Mouse (Mus musculus): ENCODE measurements around the gene Slc28a3.
A peak's percentile ranks its signal among the peaks of the same experiment; 100 is the strongest.

The Slc28a3 gene

GRCm38 (mm10) chr13:58560497-58561138 is 50.1 kb downstream of the Slc28a3 start:
- DNase-seq (ENCODE audit: extremely low spot score): no peak

- no peak for DNase-seq (ENCODE audit: extremely low spot score)
Measured at GRCm38 (mm10) chr13:58558216-58558615, 52.5 kb downstream of the Slc28a3 start.

GRCm38 (mm10) chr13:58556018-58556417 is 54.7 kb downstream of the Slc28a3 start:
- peak; percentile 15 for DNase-seq (ENCODE audit: extremely low spot score)

GRCm38 (mm10) chr13:58555561-58555960 is 55.1 kb downstream of the Slc28a3 start:
- no peak for DNase-seq (ENCODE audit: extremely low spot score)

GRCm38 (mm10) chr13:58551924-58552323 is 58.8 kb downstream of the Slc28a3 start:
- DNase-seq (ENCODE audit: extremely low spot score): no peak

GRCm38 (mm10) chr13:58547570-58547969 is 63.1 kb downstream of the Slc28a3 start:
- peak; percentile 37 for DNase-seq (ENCODE audit: extremely low spot score)

- no peak for DNase-seq (ENCODE audit: extremely low spot score)
Measured at GRCm38 (mm10) chr13:58543688-58544408, 66.8 kb downstream of the Slc28a3 start.

GRCm38 (mm10) chr13:58543066-58543465 is 67.6 kb downstream of the Slc28a3 start:
- DNase-seq (ENCODE audit: extremely low spot score): peak; percentile 85

- no peak for DNase-seq (ENCODE audit: extremely low spot score)
Measured at GRCm38 (mm10) chr13:58542601-58543041, 68.1 kb downstream of the Slc28a3 start.

- DNase-seq (ENCODE audit: extremely low spot score): no peak
Measured at GRCm38 (mm10) chr13:58542167-58542566, 68.5 kb downstream of the Slc28a3 start.

- DNase-seq (ENCODE audit: extremely low spot score): no peak
Measured at GRCm38 (mm10) chr13:58541620-58542019, 69.1 kb downstream of the Slc28a3 start.

- no peak for DNase-seq (ENCODE audit: extremely low spot score)
Measured at GRCm38 (mm10) chr13:58538966-58539365, 71.7 kb downstream of the Slc28a3 start.

- no peak for DNase-seq (ENCODE audit: extremely low spot score)
Measured at GRCm38 (mm10) chr13:58538366-58538765, 72.3 kb downstream of the Slc28a3 start.

- no peak for DNase-seq (ENCODE audit: extremely low spot score)
Measured at GRCm38 (mm10) chr13:58537916-58538233, 72.8 kb downstream of the Slc28a3 start.

GRCm38 (mm10) chr13:58537232-58537915 is 73.3 kb downstream of the Slc28a3 start:
- no peak for DNase-seq (ENCODE audit: extremely low spot score)

GRCm38 (mm10) chr13:58536466-58537231 is 74.0 kb downstream of the Slc28a3 start:
- DNase-seq (ENCODE audit: extremely low spot score): no peak

GRCm38 (mm10) chr13:58535321-58535720 is 75.4 kb downstream of the Slc28a3 start:
- DNase-seq (ENCODE audit: extremely low spot score): no peak

- no peak for DNase-seq (ENCODE audit: extremely low spot score)
Measured at GRCm38 (mm10) chr13:58534861-58535260, 75.8 kb downstream of the Slc28a3 start.

- DNase-seq (ENCODE audit: extremely low spot score): no peak
Measured at GRCm38 (mm10) chr13:58534216-58534841, 76.3 kb downstream of the Slc28a3 start.

GRCm38 (mm10) chr13:58524581-58524980 is 86.1 kb downstream of the Slc28a3 start:
- no peak for DNase-seq (ENCODE audit: extremely low spot score)

- no peak for DNase-seq (ENCODE audit: extremely low spot score)
Measured at GRCm38 (mm10) chr13:58523761-58524117, 86.9 kb downstream of the Slc28a3 start.
